Mouse (Mus musculus) olfactory bulb, adult 2 months (tissue): Measurements from ENCODE around the gene Vwa3a.

Source experiments
- CTCF ChIP-seq: fragments of 200-500 bp; IDR thresholded peaks from 2 replicates; pipeline ENCODE4 v1.5.1; 2012; ENCODE audit warnings: low read depth, mild to moderate bottlenecking, low read length, moderate library complexity; ENCODE audit not compliant: insufficient read depth
- POLR2A ChIP-seq: fragments of 200-500 bp; IDR thresholded peaks from 2 replicates; pipeline ENCODE4 v1.6.1; 2012; ENCODE audit warnings: mild to moderate bottlenecking, low read depth, low read length, moderate library complexity; ENCODE audit not compliant: insufficient read depth

GRCm38 (mm10) chr7:120817552-120817951 lies 78.4 kb downstream of the Vwa3a start:
- TF ChIP-seq CTCF (no peak), POLR2A (no peak)
